Mouse (Mus musculus): ENCODE data around the gene Zc3h13. TPM values are rescaled to one million over a fixed set of nuclear protein-coding genes. Genes with fewer than 3 reads are reported as not detected.

The Zc3h13 gene
- polyA plus RNA-seq, 1 experiment = 5.4 TPM

- no peaks in the 10 kb centered on the region for H3K27me3 ChIP-seq (ENCODE audit: control insufficient read depth, insufficient read depth, low read length)
- TF ChIP-seq CTCF (IDR thresholded peaks at IDR 0.05; ENCODE audit: control insufficient read depth, insufficient read depth, insufficient replicate concordance, low read depth, low read length) = no peak
- no peak for TF ChIP-seq POLR2A (IDR thresholded peaks at IDR 0.05; ENCODE audit: control insufficient read depth, low read depth, low read length)
- no peaks in the 10 kb centered on the region for H3K36me3 ChIP-seq (ENCODE audit: control insufficient read depth, insufficient read depth, low read length)
- H3K27ac ChIP-seq (ENCODE audit: control insufficient read depth, insufficient read depth, low read depth, low read length) = no peak overlapping the region
- no peak overlapping the region for H3K4me3 ChIP-seq (ENCODE audit: control insufficient read depth, low read depth, low read length)
- no peaks in the 10 kb centered on the region for H3K4me1 ChIP-seq (ENCODE audit: control insufficient read depth, insufficient read depth, low read length)
Measured at GRCm38 (mm10) chr14:75246024-75247000, 37.9 kb upstream of the Zc3h13 start.

- Histone ChIP-seq H3K4me1 (ENCODE audit: control insufficient read depth, insufficient read depth, low read length) (no peaks in the 10 kb centered on the region), H3K4me3 (ENCODE audit: control insufficient read depth, low read depth, low read length) (no peak overlapping the region), H3K36me3 (ENCODE audit: control insufficient read depth, insufficient read depth, low read length) (no peaks in the 10 kb centered on the region), H3K27ac (ENCODE audit: control insufficient read depth, insufficient read depth, low read depth, low read length) (no peak overlapping the region), H3K27me3 (ENCODE audit: control insufficient read depth, insufficient read depth, low read length) (no peaks in the 10 kb centered on the region)
- TF ChIP-seq CTCF (IDR thresholded peaks at IDR 0.05; ENCODE audit: control insufficient read depth, insufficient read depth, insufficient replicate concordance, low read depth, low read length) (no peak), POLR2A (IDR thresholded peaks at IDR 0.05; ENCODE audit: control insufficient read depth, low read depth, low read length) (no peak)
Measured at GRCm38 (mm10) chr14:75250432-75250831, 33.7 kb upstream of the Zc3h13 start.

DNA sequence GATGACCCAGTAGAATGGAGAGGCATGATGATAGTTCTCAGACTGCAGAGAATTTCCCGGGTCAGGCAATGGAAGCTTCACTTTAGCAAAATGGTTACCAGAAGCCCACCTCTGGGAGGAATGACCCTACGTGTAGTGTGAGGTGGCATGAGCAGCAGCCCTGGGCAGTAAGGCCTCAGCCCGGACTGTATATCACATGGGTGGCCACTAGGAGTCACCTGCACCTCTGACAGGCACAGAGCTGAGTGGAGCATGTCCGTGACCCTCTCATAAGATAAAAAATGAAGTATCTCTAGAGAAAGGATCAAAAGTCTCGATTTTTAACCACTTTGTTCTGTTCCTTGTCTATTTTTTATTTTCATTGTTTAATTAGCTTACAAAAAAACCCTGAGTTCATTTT is 27.7 kb upstream of the Zc3h13 start:
- H3K4me1 ChIP-seq (ENCODE audit: control insufficient read depth, insufficient read depth, low read length) = no peaks in the 10 kb centered on the region
- no peaks in the 10 kb centered on the region for H3K36me3 ChIP-seq (ENCODE audit: control insufficient read depth, insufficient read depth, low read length)
- no peaks in the 10 kb centered on the region for H3K27me3 ChIP-seq (ENCODE audit: control insufficient read depth, insufficient read depth, low read length)
- no peak overlapping the region for H3K4me3 ChIP-seq (ENCODE audit: control insufficient read depth, low read depth, low read length)
- no peak overlapping the region for H3K27ac ChIP-seq (ENCODE audit: control insufficient read depth, insufficient read depth, low read depth, low read length)
- TF ChIP-seq POLR2A (IDR thresholded peaks at IDR 0.05; ENCODE audit: control insufficient read depth, low read depth, low read length) = no peak
- peak; percentile 24; the same call in 1 of the 2 replicates for TF ChIP-seq CTCF (IDR thresholded peaks at IDR 0.05; ENCODE audit: control insufficient read depth, insufficient read depth, insufficient replicate concordance, low read depth, low read length)

DNA sequence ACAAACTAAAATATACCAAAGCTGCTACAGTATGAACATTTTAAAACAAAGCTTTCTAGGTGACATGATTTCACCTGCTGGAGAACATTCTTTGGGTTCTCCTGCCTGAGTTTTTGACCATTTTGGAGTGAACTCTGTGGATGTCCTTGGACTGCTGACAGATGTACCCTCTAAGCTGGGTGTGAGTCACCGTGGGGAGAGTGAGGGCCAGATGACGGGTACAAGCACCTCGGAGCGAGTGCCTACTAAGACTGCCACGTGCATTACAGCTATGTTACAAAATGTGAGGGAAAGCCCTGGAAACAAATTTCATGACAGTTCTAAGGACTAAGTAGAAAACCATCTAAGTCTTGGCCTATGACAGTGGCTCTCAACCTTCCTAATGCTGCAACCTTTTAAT is 14.6 kb upstream of the Zc3h13 start:
- H3K4me1 ChIP-seq (ENCODE audit: control insufficient read depth, insufficient read depth, low read length) = no peaks in the 10 kb centered on the region
- no peak overlapping the region for H3K27ac ChIP-seq (ENCODE audit: control insufficient read depth, insufficient read depth, low read depth, low read length)
- H3K4me3 ChIP-seq (ENCODE audit: control insufficient read depth, low read depth, low read length) = no peak overlapping the region
- H3K27me3 ChIP-seq (ENCODE audit: control insufficient read depth, insufficient read depth, low read length) = no peaks in the 10 kb centered on the region
- no peaks in the 10 kb centered on the region for H3K36me3 ChIP-seq (ENCODE audit: control insufficient read depth, insufficient read depth, low read length)
- TF ChIP-seq POLR2A (IDR thresholded peaks at IDR 0.05; ENCODE audit: control insufficient read depth, low read depth, low read length) (no peak), CTCF (IDR thresholded peaks at IDR 0.05; ENCODE audit: control insufficient read depth, insufficient read depth, insufficient replicate concordance, low read depth, low read length) (no peak)

- no peak for TF ChIP-seq POLR2A (IDR thresholded peaks at IDR 0.05; ENCODE audit: control insufficient read depth, low read depth, low read length)
- TF ChIP-seq CTCF (IDR thresholded peaks at IDR 0.05; ENCODE audit: control insufficient read depth, insufficient read depth, insufficient replicate concordance, low read depth, low read length) = no peak
- H3K4me3 ChIP-seq (ENCODE audit: control insufficient read depth, low read depth, low read length) = no peak overlapping the region
- H3K27me3 ChIP-seq (ENCODE audit: control insufficient read depth, insufficient read depth, low read length) = no peaks in the 10 kb centered on the region
- H3K27ac ChIP-seq (ENCODE audit: control insufficient read depth, insufficient read depth, low read depth, low read length) = no peak overlapping the region
- H3K36me3 ChIP-seq (ENCODE audit: control insufficient read depth, insufficient read depth, low read length) = no peaks in the 10 kb centered on the region
- peaks cover 3% of the 10 kb centered on the region for H3K4me1 ChIP-seq (ENCODE audit: control insufficient read depth, insufficient read depth, low read length)
Measured at GRCm38 (mm10) chr14:75279716-75280115, 4.5 kb upstream of the Zc3h13 start.

- peaks cover 4% of the 10 kb centered on the region for H3K4me1 ChIP-seq (ENCODE audit: control insufficient read depth, insufficient read depth, low read length)
- H3K4me3 ChIP-seq (ENCODE audit: control insufficient read depth, low read depth, low read length) = no peak overlapping the region
- H3K27me3 ChIP-seq (ENCODE audit: control insufficient read depth, insufficient read depth, low read length) = no peaks in the 10 kb centered on the region
- H3K36me3 ChIP-seq (ENCODE audit: control insufficient read depth, insufficient read depth, low read length) = no peaks in the 10 kb centered on the region
- TF ChIP-seq CTCF (IDR thresholded peaks at IDR 0.05; ENCODE audit: control insufficient read depth, insufficient read depth, insufficient replicate concordance, low read depth, low read length) (no peak), POLR2A (IDR thresholded peaks at IDR 0.05; ENCODE audit: control insufficient read depth, low read depth, low read length) (no peak)
- no peak overlapping the region for H3K27ac ChIP-seq (ENCODE audit: control insufficient read depth, insufficient read depth, low read depth, low read length)
Measured at GRCm38 (mm10) chr14:75280406-75280805, 3.8 kb upstream of the Zc3h13 start.

- Histone ChIP-seq H3K27ac (ENCODE audit: control insufficient read depth, insufficient read depth, low read depth, low read length) (peak overlapping the region; percentile 92), H3K4me3 (ENCODE audit: control insufficient read depth, low read depth, low read length) (peak overlapping the region; percentile 99)
Measured at GRCm38 (mm10) chr14:75283609-75284192, 472 bp upstream of the Zc3h13 start.

More at GRCm38 (mm10) chr14:75283609-75284192, 472 bp upstream of the Zc3h13 start:
- Histone ChIP-seq H3K4me1 (ENCODE audit: control insufficient read depth, insufficient read depth, low read length) (peaks cover 4% of the 10 kb centered on the region), H3K36me3 (ENCODE audit: control insufficient read depth, insufficient read depth, low read length) (no peaks in the 10 kb centered on the region), H3K27me3 (ENCODE audit: control insufficient read depth, insufficient read depth, low read length) (no peaks in the 10 kb centered on the region)
- TF ChIP-seq CTCF (IDR thresholded peaks at IDR 0.05; ENCODE audit: control insufficient read depth, insufficient read depth, insufficient replicate concordance, low read depth, low read length) (no peak), POLR2A (IDR thresholded peaks at IDR 0.05; ENCODE audit: control insufficient read depth, low read depth, low read length) (no peak)

Measured in testis, adult 2 months (tissue).